Mouse (Mus musculus): ENCODE results near the gene Olfr780.
"Not testable (repeated sequence)": the region's sequence is repeated elsewhere in the genome, so short reads cannot be mapped to it uniquely, and the experiment has no call there.

Gene Olfr780

DNA sequence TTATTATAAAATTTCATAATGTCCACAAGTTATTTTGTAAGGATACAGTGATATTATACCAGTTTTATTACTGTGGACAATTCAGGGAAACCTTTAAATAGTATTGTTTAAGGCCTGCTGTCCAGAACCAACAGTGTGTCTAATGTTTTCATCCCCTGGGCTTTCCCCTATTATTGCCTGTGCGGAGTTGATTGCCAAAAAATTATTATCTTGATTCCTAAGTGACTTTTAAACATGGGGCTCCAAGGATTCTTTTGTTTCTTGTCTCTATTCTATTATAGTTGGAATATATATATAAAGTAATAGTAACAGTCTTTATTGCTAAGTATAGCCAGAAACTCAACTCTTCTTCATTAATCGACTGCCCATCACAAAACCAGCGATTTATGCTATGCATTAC, at the start of gene Olfr780:
Gene Olfr780 (plus strand): TSS at position 301 of the 400 bp plus-strand sequence.
- DNase-seq = no peak

DNA sequence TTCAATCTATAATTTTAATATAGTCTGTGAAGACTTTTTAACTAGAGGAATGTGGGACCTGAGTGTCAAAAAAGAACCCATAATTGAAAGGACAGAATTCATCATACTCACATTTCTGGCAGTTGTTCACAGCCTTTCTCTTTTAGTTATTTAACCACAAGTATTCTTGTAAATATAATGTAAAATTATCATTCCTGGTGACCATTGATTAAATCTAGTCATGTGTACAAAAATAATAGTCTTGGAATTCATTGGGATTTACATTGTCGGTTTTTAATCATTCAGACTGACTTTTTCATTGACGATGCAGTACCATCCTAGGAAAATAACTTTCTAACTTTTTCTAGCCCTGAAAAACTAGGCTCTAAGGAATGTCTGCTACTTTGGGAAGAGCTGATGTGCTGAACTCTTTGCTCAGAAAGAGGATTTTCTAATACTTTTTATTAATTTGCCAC, 46.8 kb upstream of the Olfr780 start, which contains the start of gene Olfr777:
Gene Olfr777 (minus strand): TSS at position 405 of the 455 bp plus-strand sequence.
- DNase-seq = no peak

DNA sequence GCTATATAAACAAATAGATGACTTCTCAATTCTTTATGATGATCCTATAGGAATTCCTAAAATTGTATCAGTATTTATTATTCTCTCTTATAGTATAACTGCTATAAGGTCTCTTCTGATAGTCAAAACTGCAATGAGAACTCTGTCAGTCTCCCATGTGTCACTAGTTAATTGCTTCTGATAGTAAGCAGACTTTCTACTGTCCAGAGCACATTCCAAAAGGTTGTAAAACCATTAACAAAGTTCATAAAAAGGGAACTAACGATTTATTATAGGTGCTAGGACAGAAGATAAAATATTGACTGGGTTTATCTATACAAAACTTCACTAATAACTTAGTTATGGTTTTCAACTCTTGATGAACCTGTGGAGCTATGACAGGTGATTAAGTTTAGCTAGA, 4.9 kb upstream of the Olfr780 start:
- not testable (repeated sequence) for DNase-seq

DNA sequence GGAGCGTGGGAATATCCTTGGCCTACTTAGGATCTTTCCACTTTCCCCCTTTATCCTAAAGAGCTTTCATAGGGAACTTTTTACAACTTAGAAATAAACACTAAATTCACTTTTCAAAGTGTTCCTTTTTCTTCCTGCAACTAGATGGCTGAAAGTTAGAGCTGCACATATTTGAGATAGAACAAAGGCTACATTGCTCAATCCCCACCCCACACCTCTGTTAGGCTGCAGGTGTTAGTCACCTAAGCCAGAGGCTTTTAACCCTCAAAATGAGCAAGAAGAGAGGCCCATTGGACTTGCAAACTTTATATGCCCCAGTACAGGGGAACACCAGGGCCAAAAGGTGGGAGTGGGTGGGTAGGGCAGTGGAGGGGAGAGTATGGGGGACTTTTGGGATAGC, 4.4 kb upstream of the Olfr780 start:
- DNase-seq = not testable (repeated sequence)

DNA sequence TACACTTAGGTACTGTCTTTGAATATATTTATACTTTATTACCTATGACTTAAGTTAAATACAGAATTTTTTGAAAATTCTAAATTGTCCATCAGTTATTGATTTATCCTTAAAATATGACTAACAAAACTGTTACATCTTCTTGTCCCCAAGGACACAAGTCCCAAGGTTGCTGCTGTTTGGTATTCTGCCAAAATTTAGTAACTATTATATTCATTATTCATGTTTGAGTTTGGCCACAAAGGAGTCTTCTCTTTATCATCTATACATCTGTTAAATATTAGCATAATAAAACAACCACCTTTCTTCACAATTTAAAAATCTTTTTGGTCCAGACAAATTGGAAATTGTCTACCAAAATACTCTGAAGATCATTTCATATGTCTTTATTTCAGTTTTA, 10.6 kb downstream of the Olfr780 start, which contains the start of gene Olfr781:
Gene Olfr781 (plus strand): TSS at position 301 of the 400 bp plus-strand sequence.
- DNase-seq = no peak

DNA sequence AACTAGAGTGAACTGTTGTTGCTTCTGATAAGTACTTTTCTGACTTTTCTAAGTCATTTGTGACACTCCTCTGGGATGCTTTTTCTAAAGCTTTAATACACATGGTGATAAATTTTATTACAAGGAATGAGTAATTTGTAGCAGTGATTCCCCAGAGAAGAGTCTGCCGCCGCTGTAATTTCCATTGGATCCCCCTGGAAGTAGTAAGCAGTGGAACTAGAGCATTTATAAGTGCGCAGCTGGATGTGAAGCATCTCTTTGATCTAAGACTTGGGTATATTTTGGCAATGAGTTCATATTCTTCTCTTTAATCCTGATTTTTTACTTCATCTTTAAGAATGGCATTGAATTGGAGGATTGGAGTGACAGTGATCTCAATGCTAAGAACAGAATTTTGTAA, 30.6 kb downstream of the Olfr780 start, which contains the start of gene Olfr782:
Gene Olfr782 (plus strand): TSS at position 301 of the 400 bp plus-strand sequence.
- DNase-seq = no peak

DNA sequence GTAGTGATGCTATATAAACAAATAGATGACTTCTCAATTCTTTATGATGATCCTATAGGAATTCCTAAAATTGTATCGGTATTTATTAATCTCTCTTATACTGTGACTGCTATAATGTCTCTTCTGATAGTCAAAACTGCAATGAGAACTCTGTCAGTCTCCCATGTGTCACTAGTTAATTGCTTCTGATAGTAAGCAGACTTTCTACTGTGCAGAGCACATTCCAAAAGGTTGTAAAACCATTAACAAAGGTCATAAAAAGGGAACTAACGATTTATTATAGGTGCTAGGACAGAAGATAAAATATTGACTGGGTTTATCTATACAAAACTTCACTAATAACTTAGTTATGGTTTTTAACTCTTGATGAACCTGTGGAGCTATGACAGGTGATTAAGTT, 34.6 kb downstream of the Olfr780 start:
- not testable (repeated sequence) for DNase-seq

DNA sequence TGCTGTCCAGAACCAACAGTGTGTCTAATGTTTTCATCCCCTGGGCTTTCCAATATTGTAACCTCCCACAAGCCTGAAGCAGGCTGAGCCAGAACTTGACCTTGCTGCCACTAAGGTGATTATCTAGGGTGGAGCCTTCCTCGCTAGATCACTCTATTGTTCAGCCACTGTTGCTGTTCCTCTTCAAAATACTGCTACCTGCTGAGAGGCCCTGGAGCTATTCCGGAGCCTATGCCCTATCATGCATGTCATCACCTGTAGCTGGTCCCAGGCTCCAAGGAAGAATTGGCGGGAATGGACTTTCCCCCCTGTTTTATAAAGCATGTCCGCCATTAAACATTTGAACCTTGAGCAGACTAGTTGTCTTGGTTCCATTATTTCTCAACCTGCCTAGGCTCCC, 38.6 kb downstream of the Olfr780 start:
- not testable (repeated sequence) for DNase-seq

DNA sequence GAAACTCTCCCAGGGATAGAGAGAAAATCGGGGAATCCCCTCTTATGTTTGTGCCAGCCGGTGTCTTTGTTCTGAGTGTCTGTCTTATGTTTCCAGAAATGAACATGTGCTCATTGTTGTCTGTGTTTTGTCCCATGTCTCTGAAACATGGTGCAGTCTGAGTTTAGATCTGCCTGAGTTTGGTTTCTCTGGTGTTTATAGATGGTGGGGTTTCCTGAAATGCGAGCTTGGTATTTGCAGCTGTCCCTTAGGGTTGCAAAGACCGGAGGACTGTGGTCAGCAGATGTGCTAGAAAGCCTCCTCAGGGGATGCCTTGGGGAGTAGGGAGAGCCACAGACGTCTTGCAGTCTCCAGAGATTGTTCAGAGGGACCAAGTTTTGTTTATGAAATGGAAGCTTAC, 39.4 kb downstream of the Olfr780 start:
- no peak for DNase-seq

All from kidney, postnatal 36 days (tissue).